Mouse (Mus musculus) duodenum, adult 2 months (tissue): ENCODE data around the gene Dtx2. TPM values are rescaled to one million over a fixed set of nuclear protein-coding genes. Genes with fewer than 3 reads are reported as not detected.

ENCODE experiments used
- polyA plus RNA-seq: library from polyadenylated mRNA; depleted of rRNA; stranded (reverse); fragments of >200 nt; gene quantifications from 2 replicates; pipeline ENCODE4 v1.2.3, GENCODE M21; 2012; ENCODE audit warnings: low replicate concordance; rRNA removed

Dtx2 gene
- 11.6 and 17.4 TPM in 2 replicates for polyA plus RNA-seq

GRCm38 (mm10) chr5:135994725-135995687 lies at the start of gene Dtx2:
Gene Dtx2, plus strand, starts transcription at chr5:135994800.

GRCm38 (mm10) chr5:135974365-135974764 lies 20.2 kb upstream of the Dtx2 start, which contains the start of gene Ssc4d:
Gene Ssc4d, minus strand, starts transcription at chr5:135974531.

GRCm38 (mm10) chr5:135979904-135980303 lies 14.7 kb upstream of the Dtx2 start, which contains the start of gene Zp3:
Gene Zp3, plus strand, starts transcription at chr5:135980099.

GRCm38 (mm10) chr5:136038258-136039214 lies 43.9 kb downstream of the Dtx2 start, which contains the start of gene Upk3b:
Gene Upk3b, plus strand, starts transcription at chr5:136038496.

GRCm38 (mm10) chr5:136054301-136055077 lies 59.9 kb downstream of the Dtx2 start, which contains the start of gene Upk3bl:
Gene Upk3bl, plus strand, starts transcription at chr5:136054492.

Other genes starting within 250 kb of the Dtx2 start
- 0.13 and 0.38 TPM in 2 replicates for gene Styxl1, start 216.4 kb upstream of the Dtx2 start, polyA plus RNA-seq
- 3,690 and 6,443 TPM in 2 replicates for gene Mdh2, start 216.3 kb upstream of the Dtx2 start, polyA plus RNA-seq
- 0.50 and 0.92 TPM in 2 replicates for gene Srrm3, start 187.9 kb upstream of the Dtx2 start, polyA plus RNA-seq
- 120 and 146 TPM in 2 replicates for gene Hspb1, start 106.9 kb upstream of the Dtx2 start, polyA plus RNA-seq
- gene Ywhag, start 60.2 kb upstream of the Dtx2 start, polyA plus RNA-seq, result 26.7 and 34.1 TPM in 2 replicates
- 3.5 and 6.9 TPM in 2 replicates for gene Ssc4d, start 20.3 kb upstream of the Dtx2 start, polyA plus RNA-seq
- not detected in 2 replicates for gene Zp3, start 14.7 kb upstream of the Dtx2 start, polyA plus RNA-seq
- 3.5 and 5.5 TPM in 2 replicates for gene Upk3b, start 43.7 kb downstream of the Dtx2 start, polyA plus RNA-seq
- 2.7 and 3.6 TPM in 2 replicates for gene Upk3bl, start 59.7 kb downstream of the Dtx2 start, polyA plus RNA-seq
- gene Rasa4, start 89.1 kb downstream of the Dtx2 start, polyA plus RNA-seq, result 26.6 and 29.5 TPM in 2 replicates
- gene Polr2j, start 121.8 kb downstream of the Dtx2 start, polyA plus RNA-seq, result 36.7 and 37.2 TPM in 2 replicates
- 16.1 and 20.1 TPM in 2 replicates for gene Lrwd1, start 141.3 kb downstream of the Dtx2 start, polyA plus RNA-seq
- gene Alkbh4, start 141.3 kb downstream of the Dtx2 start, polyA plus RNA-seq, result 24.4 and 28.3 TPM in 2 replicates
- gene Orai2, start 175.9 kb downstream of the Dtx2 start, polyA plus RNA-seq, result 16.5 and 40.4 TPM in 2 replicates
- 3.4 and 5.4 TPM in 2 replicates for gene Prkrip1, start 204.2 kb downstream of the Dtx2 start, polyA plus RNA-seq